Mouse (Mus musculus) adrenal gland, adult (tissue): Measurements from ENCODE around the gene Armc5.
A peak's percentile ranks its signal among the peaks of the same experiment; 100 is the strongest.

Source experiments
- DNase-seq, 2 experiments: peaks; one replicate each; pipeline ENCODE4 v3.0.0; 2022 to 2023; ENCODE audit warnings: low spot score in 1 of 2; ENCODE audit not compliant: inconsistent age in 2 of 2

Gene Armc5

DNA sequence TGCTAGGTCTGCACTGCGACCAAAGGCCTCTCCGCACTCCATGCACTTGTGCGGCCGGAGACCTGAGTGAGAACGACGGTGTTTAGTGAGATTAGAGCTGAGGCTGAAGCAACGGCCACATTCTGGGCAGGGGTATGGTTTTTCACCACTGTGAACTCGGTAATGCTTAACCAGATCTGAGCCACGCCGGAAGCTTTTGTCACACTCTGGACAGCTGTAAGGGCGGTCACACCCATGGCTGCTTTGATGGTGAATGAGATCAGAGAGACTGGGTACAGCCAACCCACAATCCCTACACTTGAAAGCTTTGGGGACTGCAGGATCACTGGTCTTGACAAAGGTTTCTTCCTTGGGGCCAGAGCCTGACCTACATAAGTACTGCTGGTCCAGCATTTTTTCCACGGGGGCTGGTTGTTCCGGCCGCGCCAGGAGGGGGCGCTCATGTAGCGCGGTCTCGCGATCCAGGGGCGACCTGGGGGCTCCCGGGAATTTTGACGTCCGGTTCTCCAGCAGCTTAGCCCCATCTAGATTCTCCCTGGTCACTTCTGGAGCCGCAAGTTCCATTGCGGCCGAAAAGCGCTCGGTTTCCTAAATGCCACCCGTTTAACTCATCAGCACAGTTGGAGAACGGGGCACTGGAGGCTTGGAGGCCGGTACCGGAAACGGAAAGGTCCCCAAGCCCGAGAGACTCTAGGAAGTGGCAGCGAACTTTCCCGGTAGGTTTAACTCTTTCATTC is at the start of gene Armc5:
TSS of gene Armc5 (plus strand) at position 487 of the 737 bp plus-strand sequence.
- peak; percentile 89 to 97 for DNase-seq

DNA sequence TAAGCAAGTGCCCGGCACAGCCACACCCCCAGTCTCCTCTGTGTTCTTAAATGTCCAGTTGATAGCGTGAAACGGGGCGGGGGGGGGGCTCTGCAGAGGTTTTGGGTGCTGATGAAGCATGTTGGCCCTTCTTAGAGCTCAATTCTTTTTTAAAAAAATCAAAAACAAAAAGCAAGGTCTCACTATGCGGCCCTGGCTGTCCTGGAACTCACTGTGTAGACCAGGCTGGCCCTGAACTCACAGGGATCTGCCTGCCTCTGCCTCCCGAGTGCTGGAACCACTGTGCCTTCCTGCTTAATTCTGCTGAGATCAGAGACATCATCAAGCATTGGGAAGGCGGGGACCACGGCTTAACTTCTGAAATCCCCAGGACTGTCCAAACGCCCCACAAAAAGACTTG is 35.5 kb upstream of the Armc5 start:
- no peak for DNase-seq

DNA sequence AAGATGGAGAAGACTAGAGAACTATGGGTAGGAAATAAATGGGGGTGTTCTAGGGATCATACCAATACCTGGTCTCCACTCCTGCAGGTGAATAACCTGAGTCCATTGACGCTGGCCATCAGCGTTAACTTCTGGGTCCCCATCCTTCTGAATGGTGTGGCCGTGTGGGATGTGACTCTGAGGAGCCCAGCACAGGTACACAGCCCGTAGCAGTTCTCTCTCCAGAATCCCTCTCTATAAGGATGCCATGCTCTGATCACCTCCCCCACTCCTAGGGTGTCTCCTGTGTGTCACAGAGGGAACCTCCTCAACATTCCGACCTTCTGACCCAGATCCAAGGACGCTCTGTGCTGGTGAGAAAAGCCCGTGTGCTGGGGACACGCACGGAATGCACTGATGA is 34.1 kb upstream of the Armc5 start:
- no peak for DNase-seq

DNA sequence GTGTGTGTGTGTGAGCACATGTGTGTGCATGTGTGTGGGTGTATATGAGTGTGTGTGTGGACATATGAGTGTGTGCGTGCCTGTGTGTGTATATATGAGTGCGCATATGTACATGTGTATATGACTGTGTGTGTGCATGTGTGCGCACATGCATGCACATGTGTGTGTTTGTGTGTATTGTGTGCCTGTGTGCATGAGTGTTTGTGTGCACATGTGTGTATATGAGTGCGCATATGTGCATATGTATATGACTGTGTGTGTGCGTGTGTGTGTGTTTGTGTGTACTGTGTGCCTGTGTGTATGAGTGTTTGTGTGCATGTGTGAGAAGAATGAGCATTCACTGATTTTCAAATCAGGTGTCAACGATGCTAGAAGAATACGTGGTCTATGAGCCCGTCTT is 33.0 kb upstream of the Armc5 start:
- DNase-seq: no peak

DNA sequence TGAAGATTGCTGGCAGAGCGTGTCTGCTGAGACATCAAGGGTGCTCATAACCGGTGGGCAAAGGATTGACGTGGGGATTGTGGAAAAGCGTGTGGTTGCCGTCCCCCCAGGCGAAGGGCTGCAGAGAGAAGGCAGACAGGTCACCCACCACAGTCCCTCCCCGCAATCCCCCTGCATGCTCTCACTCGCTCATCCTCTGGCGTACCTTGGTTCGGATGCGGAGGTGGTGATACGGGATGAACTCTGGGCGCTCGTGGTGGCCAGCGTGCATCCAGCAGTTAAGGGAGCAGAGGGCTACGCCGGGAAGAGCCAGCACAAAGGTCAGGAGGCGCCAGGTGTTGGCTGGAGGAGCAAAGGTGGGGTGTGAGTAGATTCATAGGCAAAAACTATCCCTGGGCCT is 31.4 kb upstream of the Armc5 start:
- no peak for DNase-seq

DNA sequence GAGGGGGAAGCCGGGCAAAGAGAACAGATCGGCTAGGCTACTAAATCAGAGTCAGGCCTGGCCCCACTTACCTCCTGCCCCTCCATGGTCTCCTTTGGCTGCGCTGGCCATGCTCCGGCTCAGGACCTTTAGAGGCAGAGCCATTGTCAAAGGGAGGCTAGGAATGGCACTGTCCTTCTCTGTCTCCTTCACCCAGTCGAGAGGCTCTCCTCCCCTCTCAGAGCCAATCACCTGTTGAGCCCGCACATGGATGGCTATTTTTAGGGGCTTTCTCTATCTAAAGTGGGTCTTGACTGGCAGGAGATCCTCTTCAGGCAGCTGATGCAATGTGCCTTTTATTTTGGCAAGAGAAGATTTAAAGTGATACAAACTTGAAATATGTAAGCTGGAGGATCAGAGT is 31.0 kb upstream of the Armc5 start, which contains the start of gene Cox6a2:
TSS of gene Cox6a2 (minus strand) at position 236 of the 400 bp plus-strand sequence.
- DNase-seq: no peak

DNA sequence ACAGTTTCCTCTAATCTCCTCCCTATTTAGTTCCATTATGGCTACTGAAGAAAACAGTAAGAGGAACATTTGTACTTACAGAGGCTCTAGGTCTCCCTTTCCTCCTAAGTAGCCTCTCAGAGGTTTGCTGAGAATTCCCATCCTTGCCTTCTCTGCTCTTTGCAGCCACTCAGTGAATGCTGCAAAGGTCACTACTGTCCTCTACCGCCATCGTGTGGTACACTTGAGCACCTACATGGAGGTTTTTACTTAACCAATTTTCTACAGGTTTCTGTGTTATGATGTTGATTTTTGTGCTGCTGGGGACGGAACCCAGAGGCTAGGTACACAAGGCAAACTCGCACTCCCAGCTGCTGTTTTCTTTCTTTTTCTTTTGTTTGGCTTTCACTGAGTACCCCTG is 29.0 kb upstream of the Armc5 start:
- peak; percentile 46 to 85 for DNase-seq

DNA sequence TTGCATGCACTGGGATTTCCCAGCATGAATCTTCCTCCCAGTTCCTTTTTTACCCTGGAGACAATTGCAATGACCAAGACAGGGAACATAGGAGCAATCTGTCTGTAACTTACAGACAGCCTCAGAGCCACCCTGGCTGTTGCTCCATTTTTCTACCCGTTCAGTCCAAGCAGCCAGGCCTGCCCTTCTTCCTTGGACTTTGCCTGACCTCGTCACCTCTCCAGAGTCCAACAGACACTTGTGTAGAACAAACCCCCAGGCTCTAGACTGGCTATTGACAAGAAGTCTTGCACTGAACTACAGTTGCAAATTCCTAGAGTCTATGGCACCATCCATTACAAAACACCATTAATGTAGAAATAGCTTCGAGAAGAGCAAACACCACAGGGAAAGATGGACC is 27.3 kb upstream of the Armc5 start:
- no peak for DNase-seq

DNA sequence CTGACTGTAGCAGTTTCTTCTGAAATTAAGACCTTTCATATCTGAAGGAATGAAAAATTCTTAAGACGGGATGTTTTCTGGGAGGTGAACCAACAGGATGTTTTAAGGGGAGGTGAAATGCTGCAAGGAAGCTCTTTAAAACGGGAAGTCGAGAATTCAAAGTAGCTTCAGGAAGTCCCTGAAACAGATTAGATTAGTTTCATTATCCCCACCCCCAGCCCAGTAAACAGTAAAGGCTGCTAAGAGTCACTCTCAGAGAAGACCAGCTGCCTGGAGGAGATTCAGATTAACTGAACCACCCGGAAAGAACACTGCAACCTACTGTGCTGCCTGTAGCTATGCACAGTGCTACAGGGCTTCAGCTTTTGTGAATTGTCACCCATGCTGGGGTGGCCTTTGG is 17.2 kb upstream of the Armc5 start:
- no peak for DNase-seq

DNA sequence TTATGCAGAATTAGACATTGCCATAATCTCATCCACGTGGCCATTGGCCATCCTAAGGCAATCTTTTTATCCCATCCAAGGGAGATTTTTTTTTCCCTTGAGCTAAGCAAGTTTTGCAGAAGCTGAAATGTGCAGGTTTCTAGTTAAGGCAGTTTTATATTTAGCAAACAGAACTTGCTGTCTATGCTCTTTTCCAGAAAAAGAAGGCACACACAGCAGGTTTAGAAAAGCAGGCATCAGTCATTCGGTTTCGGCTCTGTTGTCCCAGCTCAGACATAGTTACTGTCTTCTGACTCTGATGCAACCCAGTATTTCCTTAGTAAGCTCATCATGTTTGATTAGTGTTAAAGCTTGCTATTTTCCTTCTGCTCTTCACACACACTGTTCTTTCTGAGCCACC is 16.2 kb upstream of the Armc5 start:
- no peak for DNase-seq

DNA sequence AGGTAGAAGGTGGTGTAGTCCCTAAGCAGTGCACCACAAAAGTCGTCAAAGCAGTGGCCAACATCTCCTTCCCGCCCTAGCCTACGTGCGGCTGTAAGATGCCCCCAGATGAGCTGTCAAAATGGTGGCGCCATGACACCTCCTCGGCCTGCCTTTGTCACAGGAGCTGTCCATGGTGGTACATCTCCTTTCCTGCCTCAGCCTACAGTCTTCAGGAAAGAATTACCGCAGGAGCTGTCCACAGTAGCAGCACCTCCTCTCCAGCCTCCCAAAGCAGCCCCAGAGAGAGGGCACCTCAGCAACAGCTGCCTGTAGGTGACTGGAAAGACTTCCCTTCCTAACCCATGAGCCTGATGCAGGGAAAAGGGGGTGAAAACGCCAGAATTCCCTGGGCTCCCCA is 5.4 kb upstream of the Armc5 start:
- peak in 1 of 2 experiments; percentile 43 for DNase-seq

DNA sequence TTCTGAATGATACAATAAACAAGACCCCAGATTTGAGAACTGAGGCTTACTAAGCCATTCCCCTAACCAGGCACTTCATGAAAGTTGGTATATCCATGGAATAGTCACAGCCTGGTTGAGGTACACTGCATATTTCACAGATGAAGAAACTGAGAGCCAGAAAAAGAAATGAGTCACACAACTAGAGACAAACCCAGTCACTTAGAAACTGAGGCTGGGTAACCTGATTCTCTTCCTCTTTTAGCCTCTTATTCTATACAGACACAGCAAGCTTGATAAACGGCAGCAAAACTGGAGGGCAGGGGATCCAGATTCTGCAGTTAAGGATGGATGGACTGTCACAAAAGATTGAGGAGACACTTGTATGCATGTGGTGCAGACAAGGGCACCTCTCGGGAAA is 2.3 kb upstream of the Armc5 start:
- no peak for DNase-seq

DNA sequence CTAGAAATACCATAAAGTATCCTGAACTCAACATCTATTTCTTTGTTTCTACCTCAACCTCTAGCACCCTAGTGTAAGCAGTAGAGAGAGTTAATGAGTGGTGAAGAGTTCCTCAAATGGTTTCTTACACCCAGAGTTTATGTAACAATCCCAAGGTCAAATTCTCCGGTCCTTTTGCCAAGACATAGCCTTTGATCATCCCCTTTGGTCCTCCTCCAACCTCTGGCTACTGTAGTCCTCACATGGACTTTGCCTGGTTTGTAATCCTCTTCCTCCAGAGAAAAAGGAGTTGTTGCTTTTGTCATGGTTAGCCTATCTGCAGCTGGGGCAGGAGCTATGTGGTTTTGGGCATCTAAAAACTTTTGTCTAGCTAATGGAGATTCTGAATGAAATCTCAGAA is 1.7 kb upstream of the Armc5 start:
- peak; percentile 32 to 71 for DNase-seq

DNA sequence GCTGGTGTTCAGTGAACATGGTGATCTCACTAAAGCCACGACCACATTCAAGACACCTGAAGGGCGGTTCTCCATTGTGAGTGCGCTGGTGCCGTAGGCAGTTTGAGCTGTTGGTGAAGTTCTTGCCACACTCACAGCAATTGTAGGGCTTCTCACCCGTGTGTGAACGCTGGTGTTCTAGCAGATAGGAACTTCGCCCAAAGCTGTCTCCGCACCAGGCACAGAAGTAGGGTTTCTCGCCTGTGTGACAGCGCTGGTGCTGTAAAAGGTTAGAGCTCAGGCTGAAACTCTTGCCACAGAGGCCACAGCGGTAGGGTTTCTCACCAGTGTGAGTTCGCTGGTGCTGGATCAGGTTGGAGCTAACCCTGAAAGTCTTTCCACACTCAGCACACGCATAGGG is 716 bp upstream of the Armc5 start:
- DNase-seq: peak; percentile 31 to 44

DNA sequence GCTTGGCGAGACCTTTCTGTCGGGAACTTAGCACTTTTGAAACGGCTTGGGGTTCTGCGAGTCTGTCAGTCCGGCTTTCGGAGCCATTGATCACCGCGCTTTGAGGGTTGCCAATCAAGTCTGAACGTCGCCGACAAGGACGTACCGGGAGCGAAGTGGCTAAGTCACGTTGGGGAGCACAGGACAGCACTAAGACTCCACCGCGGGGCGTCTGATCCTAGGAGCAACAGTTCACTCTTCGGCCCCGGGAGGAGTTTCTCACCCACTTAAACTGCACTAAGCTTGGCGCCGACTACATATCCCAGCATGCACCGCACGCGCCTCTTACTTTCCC is 418 bp downstream of the Armc5 start:
- no peak for DNase-seq

DNA sequence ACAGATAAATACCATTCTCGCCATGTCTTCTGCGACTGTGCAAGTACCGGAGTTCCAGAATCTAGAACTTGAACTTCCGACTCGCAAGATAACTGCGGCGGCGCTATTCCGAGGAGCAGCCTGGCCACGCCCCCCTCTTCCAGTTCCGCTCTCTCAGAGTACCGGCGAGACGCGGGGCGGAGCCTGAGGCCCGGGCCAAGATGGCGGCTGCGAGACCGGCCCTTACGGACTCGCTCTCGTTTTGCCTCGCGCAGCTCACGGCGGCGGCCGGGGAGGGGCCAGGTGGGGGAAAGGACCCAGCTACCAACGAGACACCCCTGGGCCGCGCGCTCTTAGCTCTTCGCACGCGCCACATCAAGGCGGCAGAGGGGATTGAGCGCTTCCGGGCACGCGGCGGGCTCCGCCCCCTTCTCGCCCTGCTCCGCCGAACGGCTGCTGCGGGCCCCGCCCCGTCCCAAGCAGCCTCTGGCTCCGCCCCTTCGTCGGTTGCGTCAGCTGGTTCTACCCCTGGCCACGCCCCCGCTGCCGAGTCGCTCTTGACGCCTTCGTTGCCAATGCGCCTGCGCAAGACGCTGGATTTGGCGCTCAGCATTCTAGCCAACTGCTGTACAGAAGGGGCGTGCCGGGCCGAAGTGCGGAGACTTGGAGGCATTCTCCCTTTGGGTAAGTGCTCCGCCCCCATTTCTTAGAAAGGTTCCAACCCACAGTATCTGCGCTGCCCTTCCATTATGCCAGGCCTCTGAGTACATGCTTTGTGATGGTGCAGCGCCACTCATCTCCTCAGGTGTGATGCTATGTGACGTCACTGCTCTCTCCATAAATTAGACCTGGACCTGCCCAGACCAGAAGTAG is 1.0 kb downstream of the Armc5 start, which contains the start of gene 9130023H24Rik:
TSS of gene 9130023H24Rik (minus strand) at position 105 of the 852 bp plus-strand sequence.
- peak; percentile 100 for DNase-seq

DNA sequence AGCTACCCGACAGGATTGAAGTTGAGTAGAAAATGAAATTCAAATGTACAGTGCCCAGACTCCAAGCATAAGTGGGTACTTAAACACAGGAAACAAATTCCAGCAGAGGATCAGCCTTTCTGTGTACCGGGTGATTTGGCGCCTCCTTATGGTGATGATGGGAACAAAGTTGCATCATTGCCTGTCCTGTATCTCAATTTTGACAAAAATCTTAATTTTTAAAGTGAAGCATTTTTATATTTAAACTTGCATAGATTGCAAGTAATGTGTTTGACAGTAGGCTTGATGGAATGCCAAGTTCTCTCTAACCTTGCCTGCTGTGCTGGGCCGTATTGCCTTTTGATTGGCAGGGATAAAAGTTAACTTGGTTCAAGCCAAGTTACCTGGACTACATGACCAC is 1.8 kb downstream of the Armc5 start:
- peak in 1 of 2 experiments; percentile 66 for DNase-seq

DNA sequence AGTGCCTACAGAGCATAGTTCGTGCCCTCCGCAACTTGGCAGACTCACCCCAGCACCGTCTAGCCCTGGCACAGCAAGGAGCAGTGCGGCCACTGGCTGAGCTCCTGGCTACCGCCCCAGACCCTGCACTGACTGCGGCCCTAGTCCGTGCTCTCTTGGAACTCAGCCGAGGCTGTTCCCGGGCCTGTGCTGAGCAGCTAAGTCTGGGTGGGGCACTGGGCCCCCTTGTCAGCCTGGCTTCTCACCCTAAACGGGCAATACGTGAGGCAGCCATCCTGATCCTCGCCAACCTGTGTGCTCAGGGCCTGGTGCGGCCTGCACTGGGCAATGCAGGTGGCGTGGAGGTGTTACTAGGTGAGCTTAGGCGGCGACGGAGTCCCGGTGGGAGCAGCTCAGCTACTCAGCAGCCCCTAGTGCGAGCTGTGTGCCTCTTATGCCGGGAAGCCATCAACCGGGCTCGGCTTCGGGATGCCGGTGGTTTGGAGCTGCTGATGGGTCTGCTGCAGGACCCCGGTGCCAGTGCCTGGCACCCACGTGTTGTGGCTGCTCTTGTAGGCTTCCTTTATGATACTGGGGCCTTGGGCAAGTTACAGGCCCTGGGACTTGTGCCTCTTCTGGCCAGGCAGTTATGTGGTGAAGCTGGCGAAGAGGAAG is 3.1 kb downstream of the Armc5 start:
- DNase-seq: peak; percentile 34 to 56

DNA sequence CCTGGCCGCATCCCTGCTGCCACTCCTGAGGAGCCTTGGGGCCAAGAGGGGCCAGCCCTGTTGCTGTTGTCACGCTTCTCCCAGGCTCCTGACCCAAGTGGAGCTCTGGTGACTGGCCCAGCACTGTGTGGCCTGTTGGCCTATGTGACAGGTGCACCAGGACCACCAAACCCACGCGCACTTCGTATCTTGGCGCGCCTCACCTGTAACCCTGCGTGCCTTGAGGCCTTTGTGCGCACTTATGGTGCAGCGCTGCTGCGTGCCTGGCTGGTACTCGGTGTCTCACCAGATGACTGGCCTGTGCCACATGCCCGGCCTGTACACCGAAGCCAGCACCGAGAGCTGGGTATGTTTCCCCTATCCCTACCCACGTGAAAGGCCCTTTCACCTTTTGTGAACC is 5.2 kb downstream of the Armc5 start:
- no peak for DNase-seq

DNA sequence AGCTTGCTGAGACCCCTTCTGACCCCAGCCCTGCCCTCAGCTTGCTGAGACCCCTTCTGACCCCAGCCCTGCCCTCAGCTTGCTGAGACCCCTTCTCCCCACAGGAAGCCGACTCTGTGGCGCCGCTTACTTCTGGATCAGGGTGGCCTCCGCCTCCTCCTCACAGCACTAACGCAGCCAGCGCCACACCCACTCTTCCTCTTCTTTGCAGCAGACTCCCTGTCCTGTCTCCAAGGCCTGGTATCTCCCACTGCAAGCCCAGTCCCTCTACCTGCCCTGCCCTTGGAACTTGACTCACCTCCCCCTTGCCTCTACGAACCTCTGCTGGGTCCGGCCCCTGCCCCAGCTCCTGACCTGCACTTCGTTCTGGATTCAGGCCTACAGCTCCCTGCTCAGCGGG is 6.8 kb downstream of the Armc5 start:
- peak in 1 of 2 experiments; percentile 26 for DNase-seq

DNA sequence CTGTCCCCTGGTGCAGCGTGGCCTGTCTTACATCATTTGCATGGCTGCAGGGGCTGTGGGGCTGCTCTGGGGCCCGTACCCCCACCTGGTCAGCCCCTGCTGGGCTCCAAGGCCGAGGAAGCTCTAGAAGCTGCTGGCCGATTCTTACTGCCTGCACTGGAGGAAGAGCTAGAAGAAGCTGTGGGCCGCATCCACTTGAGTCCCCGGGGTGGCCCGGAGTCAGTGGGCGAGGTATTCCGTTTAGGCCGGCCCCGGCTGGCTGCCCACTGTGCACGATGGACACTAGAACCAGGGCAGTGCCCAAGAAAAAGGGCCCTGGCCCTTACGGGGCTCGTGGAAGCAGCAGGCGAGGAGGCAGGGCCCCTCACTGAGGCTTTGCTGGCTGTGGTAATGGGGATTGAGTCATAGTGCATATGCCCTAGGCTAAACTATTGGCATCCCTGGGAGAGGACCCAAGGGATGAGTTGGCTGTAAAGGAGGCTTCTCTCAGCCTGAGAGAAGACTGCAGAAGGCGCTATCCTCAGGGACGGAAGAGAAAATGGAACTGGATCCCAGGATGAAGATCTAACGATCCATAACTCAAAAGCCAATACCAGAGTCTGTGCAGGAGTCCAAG is 7.4 kb downstream of the Armc5 start:
- no peak for DNase-seq
